Mouse (Mus musculus): Measurements from ENCODE around the gene Gm42688. TPM values are rescaled to one million over a fixed set of nuclear protein-coding genes. Genes with fewer than 3 reads are reported as not detected.

The Gm42688 gene
- total RNA-seq, 2 experiments from 2014 or later: 5.8 to 7.0 TPM

DNA sequence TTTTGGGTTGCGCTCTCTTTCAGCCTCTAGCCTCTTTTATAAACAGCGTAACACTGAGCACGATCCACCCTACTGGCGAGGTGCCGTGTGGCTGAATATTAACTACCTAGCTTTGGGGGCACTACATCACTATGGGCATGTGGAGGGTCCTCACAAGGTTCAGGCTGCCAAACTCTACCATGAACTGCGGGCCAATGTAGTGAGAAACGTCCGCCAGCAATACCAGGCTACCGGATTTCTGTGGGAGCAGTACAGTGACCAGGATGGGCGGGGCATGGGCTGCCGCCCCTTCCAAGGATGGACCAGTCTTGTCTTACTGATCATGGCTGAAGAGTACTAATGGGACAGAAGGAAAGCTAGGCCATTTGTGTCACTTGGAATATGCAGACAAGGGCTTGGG, 17.0 kb downstream of the Gm42688 start:
- DNase-seq: peak in 1 of 2 experiments; percentile 4

GRCm38 (mm10) chr6:83118825-83119733, 17.7 kb downstream of the Gm42688 start:
- DNase-seq: no peak

DNA sequence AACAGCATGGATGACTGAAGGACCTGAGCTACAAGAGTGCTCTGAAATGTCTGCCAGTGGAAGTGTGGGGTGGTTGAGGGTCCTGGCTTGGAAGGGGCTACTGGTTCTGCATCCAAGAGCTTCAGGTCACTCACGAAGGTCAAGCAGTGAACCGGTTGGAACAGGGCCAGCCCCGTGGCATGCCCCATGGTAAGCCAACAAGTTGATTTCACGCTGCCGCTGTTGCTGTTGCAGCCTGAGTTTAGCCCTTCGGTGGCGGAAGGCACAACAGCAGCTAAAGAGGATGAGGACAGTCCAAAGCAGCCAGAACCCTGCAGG, 18.3 kb downstream of the Gm42688 start:
- peak in 1 of 2 experiments; percentile 20 for DNase-seq

DNA sequence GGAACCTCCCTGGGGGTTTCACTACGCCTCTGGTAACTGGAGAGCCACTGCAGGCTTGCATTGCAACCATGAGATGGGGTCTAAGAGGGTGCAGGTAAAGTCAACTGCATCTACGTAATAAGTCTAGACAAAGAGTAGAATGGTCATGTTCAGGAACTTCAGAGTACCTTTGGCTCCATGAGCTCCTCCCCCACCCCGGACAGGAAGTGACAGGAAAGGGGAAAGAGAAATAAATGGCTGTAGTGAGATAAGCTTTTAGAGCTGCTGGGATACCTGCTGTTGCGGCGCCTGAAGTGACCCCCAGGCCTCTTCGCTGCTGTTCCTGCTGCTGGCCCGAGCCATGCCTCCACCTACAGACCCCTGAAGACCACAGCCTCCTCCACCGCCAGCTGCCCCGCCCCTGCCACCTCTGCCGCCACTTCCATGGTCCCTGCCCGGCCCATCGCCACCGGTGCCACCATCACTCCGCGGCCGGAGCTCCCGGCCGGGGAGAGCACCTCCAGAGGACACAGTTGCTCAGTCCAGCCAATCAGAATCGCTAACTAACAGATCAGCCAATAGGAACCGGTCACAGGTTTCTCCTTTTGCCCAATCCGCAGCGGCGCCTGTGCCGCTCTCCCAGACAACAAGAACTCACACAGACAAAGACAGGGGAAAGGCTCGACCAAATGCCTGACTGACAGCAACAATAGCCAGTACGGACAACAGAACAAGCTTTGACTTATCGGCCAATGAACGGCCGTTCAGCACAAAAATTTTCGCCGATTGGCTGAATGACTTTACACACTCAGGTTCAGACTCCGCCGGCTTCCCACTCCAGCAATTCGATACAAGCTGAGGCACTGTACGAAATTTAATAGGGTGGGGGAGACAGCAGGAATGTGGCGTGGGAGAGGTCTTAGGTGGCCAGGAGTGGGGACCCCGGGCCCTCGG, 19.8 kb downstream of the Gm42688 start, which contains the start of gene Wbp1:
Gene Wbp1 (minus strand): TSS at position 630 of the 933 bp plus-strand sequence.
- peak; percentile 95 to 96 for DNase-seq

- DNase-seq: no peak
Measured at GRCm38 (mm10) chr6:83121863-83122710, 20.7 kb downstream of the Gm42688 start.

DNA sequence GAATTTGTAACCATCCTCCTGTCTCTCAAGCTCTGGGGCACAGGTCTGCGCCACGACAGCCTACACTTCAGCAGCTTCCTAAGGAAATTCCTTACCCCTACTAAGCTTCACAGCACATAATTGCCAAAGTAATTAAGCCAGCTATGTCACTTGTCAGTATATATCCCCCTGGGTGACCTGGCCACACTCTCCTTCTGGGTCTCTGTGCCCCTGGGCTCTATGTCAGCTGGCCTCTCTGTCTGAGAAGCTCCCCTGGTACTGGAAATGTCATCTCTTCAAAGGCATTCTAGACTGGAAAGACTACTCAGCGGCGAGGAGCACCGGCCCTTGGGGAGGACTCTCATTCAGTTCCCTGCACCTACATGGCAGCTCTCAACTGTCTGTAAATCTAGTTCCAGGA, 21.5 kb downstream of the Gm42688 start:
- no peak for DNase-seq

- peak; percentile 88 to 89 for DNase-seq
Measured at GRCm38 (mm10) chr6:83124851-83125312, 23.5 kb downstream of the Gm42688 start.

DNA sequence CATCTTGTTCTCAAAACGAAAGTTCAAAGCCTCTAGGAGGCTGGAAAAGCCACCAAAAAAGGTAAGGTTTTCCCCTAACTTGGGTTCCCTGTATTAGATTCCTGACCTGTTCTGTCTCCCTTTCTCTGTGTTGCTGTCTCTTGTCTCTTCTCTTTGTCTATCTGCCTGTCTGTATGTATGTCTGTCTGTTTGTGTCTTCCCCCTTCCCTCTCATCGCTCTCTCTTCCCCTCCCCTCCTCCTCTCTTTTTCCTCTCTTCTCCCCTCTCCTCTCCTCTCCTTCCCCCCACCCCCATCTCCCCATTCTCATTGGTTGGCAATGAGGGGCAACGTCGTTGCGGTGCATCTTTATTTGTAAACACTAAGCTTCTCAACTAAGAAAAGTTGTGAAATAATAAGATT, 23.9 kb downstream of the Gm42688 start, which contains the start of gene Ino80b:
Gene Ino80b (minus strand): TSS at position 101 of the 400 bp plus-strand sequence.
- no peak for DNase-seq

- no peak for DNase-seq
Measured at GRCm38 (mm10) chr6:83127419-83127818, 26.0 kb downstream of the Gm42688 start.

DNA sequence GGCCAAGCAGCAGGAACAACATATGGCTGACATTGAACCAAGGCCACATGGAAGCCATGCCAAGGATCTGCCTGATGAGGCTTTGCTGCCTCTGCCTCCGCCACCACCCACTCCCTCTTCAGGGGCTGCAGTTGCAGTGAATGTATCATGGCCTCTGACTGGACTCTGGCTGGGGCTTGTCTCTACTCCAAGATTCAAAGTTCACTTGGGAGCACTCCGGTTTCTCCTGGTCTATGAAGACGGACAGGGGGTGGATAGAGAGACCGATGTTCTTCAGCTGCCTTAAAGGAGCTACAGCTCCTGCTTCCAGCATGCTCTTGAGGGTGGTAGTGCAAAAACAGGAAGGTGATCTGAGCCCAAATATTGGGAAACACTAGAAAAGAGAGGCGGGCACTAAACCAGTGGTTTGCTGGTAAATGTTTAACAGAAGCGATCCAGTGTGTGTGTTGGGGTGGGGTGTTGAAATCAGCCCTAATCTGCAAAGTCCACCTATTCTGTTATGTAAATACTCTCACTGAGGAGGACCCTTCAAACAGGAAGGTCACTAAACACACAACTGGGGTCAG, 30.1 kb downstream of the Gm42688 start:
- DNase-seq: no peak

DNA sequence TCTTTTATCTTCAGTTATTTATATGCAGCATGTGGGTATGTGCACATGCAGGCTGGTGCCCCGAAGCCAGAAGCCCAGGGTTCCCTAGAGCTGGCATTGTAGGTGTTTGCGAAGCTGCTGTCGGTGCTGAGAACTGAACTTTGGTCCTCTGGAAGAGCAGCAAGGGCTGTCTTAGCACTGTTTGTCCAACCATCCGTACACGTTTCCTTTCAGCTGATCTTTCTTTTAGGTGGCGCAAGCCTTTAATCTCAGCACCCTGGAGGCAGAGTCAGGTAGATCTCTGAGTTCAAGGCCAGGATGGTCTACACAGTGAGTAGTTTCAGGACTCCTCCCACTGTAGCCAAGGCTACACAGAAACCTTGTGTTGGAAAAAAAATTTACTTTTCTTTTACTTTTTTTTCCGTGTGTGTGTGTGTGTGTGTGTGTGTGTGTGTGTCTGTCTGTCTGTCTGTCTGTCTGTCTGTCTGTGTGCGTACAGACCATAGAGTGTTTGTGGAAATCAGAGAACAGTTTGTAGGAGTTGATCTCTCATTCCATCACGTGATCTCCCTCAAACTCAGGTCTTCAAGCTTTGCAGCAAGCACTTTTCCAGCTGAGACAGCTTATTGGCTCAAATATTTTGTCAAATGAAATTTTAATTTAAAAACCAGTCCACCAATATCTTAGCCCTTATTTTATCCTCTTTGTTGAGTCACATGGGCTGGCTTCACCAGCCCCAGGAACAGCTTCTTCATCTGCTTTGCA, 30.9 kb downstream of the Gm42688 start:
- DNase-seq: no peak

DNA sequence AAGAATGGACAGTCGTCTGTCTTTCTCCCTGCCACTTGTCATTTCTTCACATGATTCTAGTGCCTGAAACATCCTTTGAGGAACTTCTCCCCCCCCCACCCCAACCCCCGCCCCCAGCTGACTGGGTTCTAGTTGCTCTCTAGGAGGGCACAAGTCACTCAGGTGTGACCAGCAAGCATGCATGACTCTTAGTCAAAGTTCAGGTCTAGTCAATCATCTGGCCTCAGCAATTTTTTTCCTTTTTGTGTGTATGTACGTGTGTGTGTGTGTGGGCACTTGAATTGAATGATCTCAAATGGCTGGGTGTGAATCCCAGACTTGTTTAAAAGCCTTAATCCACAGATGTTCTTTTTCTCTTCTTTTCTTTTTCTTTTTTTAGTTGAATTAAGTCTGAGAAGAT, 32.8 kb downstream of the Gm42688 start:
- DNase-seq: no peak

DNA sequence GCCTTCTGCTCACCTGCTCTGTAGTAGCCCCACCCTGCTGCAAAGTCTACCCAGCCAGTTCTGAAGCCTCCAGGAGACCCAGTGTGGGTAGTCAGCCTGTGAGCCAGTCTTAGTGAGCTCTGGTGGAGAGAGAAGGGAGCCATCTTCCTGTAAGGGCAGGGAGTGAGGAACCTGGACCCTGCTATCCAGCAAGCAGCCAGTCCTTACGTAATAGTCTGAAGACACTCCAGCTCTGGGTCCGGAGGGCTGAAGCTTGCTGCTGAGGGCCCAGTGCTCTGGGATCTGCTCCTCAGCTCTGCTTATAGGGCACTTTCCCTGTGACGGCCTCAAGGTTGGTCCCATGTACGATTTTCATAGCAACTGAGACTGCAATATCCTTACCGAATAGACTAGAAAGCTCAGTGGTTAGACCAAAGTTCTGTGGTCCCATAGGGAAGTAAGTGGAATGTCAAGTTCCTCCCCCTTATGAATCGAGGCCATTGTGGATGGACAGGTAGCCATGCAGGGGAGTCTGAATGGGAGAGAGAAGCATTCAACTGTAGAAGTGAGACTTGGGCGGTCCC, 33.6 kb downstream of the Gm42688 start, which contains the start of gene Rtkn:
Gene Rtkn (plus strand): TSS at position 513 of the 563 bp plus-strand sequence.
- peak in 1 of 2 experiments; percentile 2 for DNase-seq

DNA sequence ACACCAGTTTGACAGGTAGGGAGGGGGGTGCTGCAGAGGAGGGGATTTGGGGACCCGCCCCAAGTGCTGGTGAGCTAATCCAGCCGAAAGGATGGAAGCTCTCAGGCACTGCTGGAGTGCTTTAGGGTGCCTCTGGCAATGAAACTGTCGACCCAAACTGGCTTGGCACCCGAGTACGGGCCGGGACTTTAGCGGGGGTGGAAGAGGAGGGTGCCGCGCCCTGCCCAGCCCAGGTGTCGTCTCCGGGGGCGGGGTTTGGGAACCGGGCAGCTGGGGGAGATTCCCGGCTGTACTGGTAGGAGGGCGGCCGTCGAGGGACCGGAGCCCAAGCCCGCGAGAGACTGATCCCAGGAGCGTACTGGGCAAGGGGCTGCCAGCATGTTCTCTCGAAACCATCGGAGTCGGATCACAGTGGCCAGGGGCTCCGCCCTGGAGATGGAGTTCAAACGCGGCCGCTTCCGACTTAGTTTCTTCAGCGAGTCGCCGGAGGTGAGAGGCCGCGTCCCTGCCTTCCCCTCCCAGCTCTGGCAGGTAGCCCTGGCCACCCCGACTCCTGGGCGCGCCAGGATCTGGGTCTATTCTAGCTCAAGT, 34.2 kb downstream of the Gm42688 start:
- no peak for DNase-seq

DNA sequence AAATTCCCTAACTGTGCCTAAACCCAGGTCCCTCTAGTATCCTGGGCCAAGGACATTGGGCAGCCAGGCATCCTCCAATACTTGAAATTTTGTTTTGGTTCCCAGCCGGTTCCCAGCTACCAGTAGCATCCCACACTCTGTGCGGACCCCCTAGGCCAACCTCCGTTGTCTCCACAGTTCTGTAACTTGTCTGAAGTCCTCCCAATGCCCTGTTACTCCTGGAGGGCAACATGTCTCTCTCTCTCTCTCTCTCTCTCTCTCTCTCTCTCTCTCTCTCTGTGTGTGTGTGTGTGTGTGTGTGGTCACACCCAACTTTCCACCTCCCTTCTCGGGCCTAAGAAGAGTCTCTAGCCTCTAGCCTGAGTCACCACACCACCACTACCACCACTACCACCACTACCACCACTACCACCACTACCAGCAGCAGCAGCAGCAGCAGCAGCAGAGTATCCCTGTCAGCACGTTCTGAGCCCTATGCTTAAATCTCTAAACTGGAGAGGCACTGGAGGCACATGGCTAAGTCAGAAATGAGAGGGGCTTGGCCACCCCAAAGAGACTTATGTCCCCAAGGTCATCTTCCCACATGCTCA, 35.0 kb downstream of the Gm42688 start:
- no peak for DNase-seq

GRCm38 (mm10) chr6:83136881-83137575, 35.6 kb downstream of the Gm42688 start:
- DNase-seq: peak in 1 of 2 experiments; percentile 56

- DNase-seq: peak; percentile 79 to 81
Measured at GRCm38 (mm10) chr6:83137576-83137950, 36.1 kb downstream of the Gm42688 start.

DNA sequence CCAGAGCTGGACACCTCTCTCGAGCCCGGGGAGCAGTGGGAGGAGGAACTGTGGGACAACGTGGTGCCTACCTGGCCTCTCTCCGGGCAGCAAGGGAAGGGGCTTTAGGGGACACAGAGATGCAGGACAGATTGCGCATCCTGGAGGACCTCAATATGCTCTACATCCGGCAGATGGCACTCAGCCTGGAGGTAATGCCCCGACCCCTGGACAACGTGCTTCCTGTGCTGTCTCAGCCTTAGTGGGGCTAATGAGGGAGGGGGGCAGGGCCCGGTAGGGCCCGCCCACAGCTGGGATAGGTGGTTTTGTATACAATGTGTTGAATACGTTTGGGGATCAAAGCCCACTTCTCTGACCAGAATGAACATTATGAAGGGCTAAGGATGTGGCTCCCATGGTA, 36.6 kb downstream of the Gm42688 start:
- no peak for DNase-seq

GRCm38 (mm10) chr6:83140044-83140443, 38.6 kb downstream of the Gm42688 start:
- peak in 1 of 2 experiments; percentile 4 for DNase-seq

All from layer of hippocampus, postnatal 36 days (tissue).